Mouse (Mus musculus) liver (tissue): ENCODE data around the gene Dpp6.
A peak's percentile ranks its signal among the peaks of the same experiment; 100 is the strongest.

Experiments used
- DNase-seq: peaks from one replicate; pipeline ENCODE4 v3.0.0-alpha.2; 2020; ENCODE audit warnings: mixed read lengths

Dpp6 gene

GRCm38 (mm10) chr5:27565700-27566099 is 748.7 kb downstream of the Dpp6 start:
- DNase-seq, result no peak

- no peak for DNase-seq
These were observed 771.2 kb downstream of the Dpp6 start for GRCm38 (mm10) chr5:27587970-27588758.

- DNase-seq, result no peak
These were observed 787.1 kb downstream of the Dpp6 start for GRCm38 (mm10) chr5:27604132-27604531.

GRCm38 (mm10) chr5:27615769-27616168 is 798.8 kb downstream of the Dpp6 start:
- peak; percentile 44 for DNase-seq

GRCm38 (mm10) chr5:27621811-27622210 is 804.8 kb downstream of the Dpp6 start:
- no peak for DNase-seq

GRCm38 (mm10) chr5:27623876-27624275 is 806.9 kb downstream of the Dpp6 start:
- no peak for DNase-seq

GRCm38 (mm10) chr5:27632151-27632550 is 815.1 kb downstream of the Dpp6 start:
- no peak for DNase-seq

GRCm38 (mm10) chr5:27635941-27636340 is 818.9 kb downstream of the Dpp6 start:
- DNase-seq, result no peak

- DNase-seq, result no peak
These were observed 824.9 kb downstream of the Dpp6 start for GRCm38 (mm10) chr5:27641876-27642275.

- peak; percentile 35 for DNase-seq
These were observed 835.1 kb downstream of the Dpp6 start for GRCm38 (mm10) chr5:27651879-27652814.

GRCm38 (mm10) chr5:27656101-27656500 is 839.1 kb downstream of the Dpp6 start:
- no peak for DNase-seq

- DNase-seq, result no peak
These were observed 840.7 kb downstream of the Dpp6 start for GRCm38 (mm10) chr5:27657672-27658071.

GRCm38 (mm10) chr5:27658165-27658564 is 841.2 kb downstream of the Dpp6 start:
- no peak for DNase-seq

GRCm38 (mm10) chr5:27658569-27658968 is 841.6 kb downstream of the Dpp6 start:
- DNase-seq, result peak; percentile 68

GRCm38 (mm10) chr5:27659019-27659418 is 842.0 kb downstream of the Dpp6 start:
- peak; percentile 19 for DNase-seq

- DNase-seq, result no peak
These were observed 842.8 kb downstream of the Dpp6 start for GRCm38 (mm10) chr5:27659781-27660180.

GRCm38 (mm10) chr5:27664111-27664510 is 847.1 kb downstream of the Dpp6 start:
- peak; percentile 49 for DNase-seq

- no peak for DNase-seq
These were observed 854.5 kb downstream of the Dpp6 start for GRCm38 (mm10) chr5:27671487-27671886.

- peak; percentile 65 for DNase-seq
These were observed 860.3 kb downstream of the Dpp6 start for GRCm38 (mm10) chr5:27677247-27677666.

- DNase-seq, result peak; percentile 31
These were observed 862.1 kb downstream of the Dpp6 start for GRCm38 (mm10) chr5:27679151-27679550.

- DNase-seq, result peak; percentile 64
These were observed 863.5 kb downstream of the Dpp6 start for GRCm38 (mm10) chr5:27680476-27680875.

- no peak for DNase-seq
These were observed 868.2 kb downstream of the Dpp6 start for GRCm38 (mm10) chr5:27685162-27685561.

- DNase-seq, result no peak
These were observed 868.9 kb downstream of the Dpp6 start for GRCm38 (mm10) chr5:27685923-27686322.

- DNase-seq, result peak; percentile 23
These were observed 870.3 kb downstream of the Dpp6 start for GRCm38 (mm10) chr5:27687311-27687710.
